Mouse (Mus musculus) midbrain, postnatal 0 days (tissue): ENCODE measurements around the gene Nrxn1. TPM values are rescaled to one million over a fixed set of nuclear protein-coding genes. Genes with fewer than 3 reads are reported as not detected.
A peak's percentile ranks its signal among the peaks of the same experiment; 100 is the strongest.

Source experiments
- ATAC-seq: fragments of 200-750 bp; cut with Nextera tagmentation; 2 replicates; pipeline ENCODE4 v1.8.0; 2017; ENCODE audit warnings: moderate number of reproducible peaks, mild to moderate bottlenecking, moderate TSS enrichment, moderate library complexity; ENCODE audit not compliant: low FRiP score
- DNase-seq: peaks from one replicate; pipeline ENCODE4 v3.0.0-alpha.2; 2015; ENCODE audit warnings: low spot score
- H3K27ac ChIP-seq: fragments of 300-500 bp; sonication (generic); 2 replicates; pipeline ENCODE4 v1.5.1; 2014; ENCODE audit warnings: low read depth, mild to moderate bottlenecking, low read length, mixed read lengths
- H3K27me3 ChIP-seq: fragments of 300-500 bp; sonication (generic); 2 replicates; pipeline ENCODE4 v1.6.1; 2014; ENCODE audit warnings: low read length, control low read depth, mixed read lengths; ENCODE audit not compliant: insufficient read depth
- H3K36me3 ChIP-seq: fragments of 300-500 bp; sonication (generic); 2 replicates; pipeline ENCODE4 v1.6.1; 2014; ENCODE audit warnings: low read length, control low read depth, mixed read lengths; ENCODE audit not compliant: insufficient read depth
- H3K4me1 ChIP-seq: fragments of 300-500 bp; sonication (generic); 2 replicates; pipeline ENCODE4 v1.6.1; 2014; ENCODE audit warnings: mild to moderate bottlenecking, control low read depth, antibody characterized with exemption, low read length, mixed read lengths; ENCODE audit not compliant: insufficient read depth
- H3K4me2 ChIP-seq: fragments of 300-500 bp; sonication (generic); 2 replicates; pipeline ENCODE4 v1.6.1; 2014; ENCODE audit warnings: low read depth, mild to moderate bottlenecking, low read length, mixed read lengths; ENCODE audit not compliant: poor library complexity, severe bottlenecking
- H3K4me3 ChIP-seq: fragments of 300-500 bp; sonication (generic); 2 replicates; pipeline ENCODE4 v1.5.1; 2014; ENCODE audit warnings: low read depth, mild to moderate bottlenecking, low read length, moderate library complexity
- H3K9ac ChIP-seq: fragments of 300-500 bp; sonication (generic); replicated peaks from 2 replicates; pipeline ENCODE4 v1.6.1; 2014; ENCODE audit warnings: mild to moderate bottlenecking, low read length, moderate library complexity, mixed read lengths; ENCODE audit not compliant: poor library complexity, severe bottlenecking
- H3K9me3 ChIP-seq: fragments of 300-500 bp; sonication (generic); 2 replicates; pipeline ENCODE4 v1.6.1; 2016; ENCODE audit warnings: low read length, control low read depth
- CTCF ChIP-seq: IDR thresholded peaks from 2 replicates; pipeline ENCODE4 v1.5.1; 2016; ENCODE audit warnings: antibody characterized with exemption, mild to moderate bottlenecking
- WGBS: fragments of 180-500 bp; shearing (Covaris S2); extraction: QIAGEN DNeasy Blood & Tissue Kit; methylation state at CpG from one replicate; pipeline ENCODE4 v1.1.7; 2014; 5-methylcytosine and 5-hydroxymethylcytosine counted together
- polyA plus RNA-seq: library from polyadenylated mRNA; unstranded; fragments of >200 nt; fragmentation: Nextera tagmentation; extraction: Ambion mirVana; gene quantifications from 2 replicates; pipeline ENCODE4 v1.2.1, GENCODE M21; 2015
- total RNA-seq: library from RNA; depleted of rRNA; stranded (reverse); fragments of >200 nt; gene quantifications from 2 replicates; pipeline ENCODE4 v1.2.3, GENCODE M21; 2014

Gene Nrxn1
- total and polyA plus RNA-seq, 2 experiments from 2014 or later: 240 to 472 TPM

- H3K4me2 ChIP-seq: no peak overlapping the region
- H3K27ac ChIP-seq: no peak overlapping the region
- ATAC-seq (peak; percentile 66; the same call in 1 of the 2 replicates), DNase-seq (peak; percentile 81)
- no peak overlapping the region for H3K9ac ChIP-seq
- WGBS: 48% methylated on average over 6 of the region's 6 CpGs
- no peak overlapping the region for H3K4me3 ChIP-seq
- H3K4me1 ChIP-seq: no peaks in the 10 kb centered on the region
- H3K9me3 ChIP-seq: no peaks in the 10 kb centered on the region
- H3K36me3 ChIP-seq: no peaks in the 10 kb centered on the region
- peak; percentile 94 for TF ChIP-seq CTCF
- H3K27me3 ChIP-seq: no peaks in the 10 kb centered on the region
Measured at GRCm38 (mm10) chr17:90501023-90501675, 591.7 kb downstream of the Nrxn1 start.

- ATAC-seq: no peak
- H3K27ac ChIP-seq: no peak overlapping the region
Measured at GRCm38 (mm10) chr17:90479531-90480250, 613.2 kb downstream of the Nrxn1 start.

GRCm38 (mm10) chr17:90456748-90457147 lies 636.1 kb downstream of the Nrxn1 start:
- Histone ChIP-seq H3K4me3 (peak overlapping the region; percentile 74; the same call in 1 of the 2 replicates), H3K36me3 (no peaks in the 10 kb centered on the region), H3K9ac (no peak overlapping the region), H3K4me1 (peaks cover 6% of the 10 kb centered on the region; the same call in 1 of the 2 replicates), H3K27me3 (no peaks in the 10 kb centered on the region), H3K9me3 (no peaks in the 10 kb centered on the region), H3K27ac (no peak overlapping the region), H3K4me2 (peak overlapping the region; percentile 71)
- no peak for DNase-seq
- TF ChIP-seq CTCF: peak; percentile 48
- WGBS: 35% methylated on average over 5 of the region's 5 CpGs
- no peak for ATAC-seq

More at GRCm38 (mm10) chr17:90479531-90480250, 613.2 kb downstream of the Nrxn1 start:
- H3K4me1 ChIP-seq: no peaks in the 10 kb centered on the region
- TF ChIP-seq CTCF: no peak
- H3K4me2 ChIP-seq: no peak overlapping the region
- no peaks in the 10 kb centered on the region for H3K36me3 ChIP-seq
- no peak for DNase-seq
- no peak overlapping the region for H3K9ac ChIP-seq
- H3K9me3 ChIP-seq: no peaks in the 10 kb centered on the region
- H3K4me3 ChIP-seq: no peak overlapping the region
- no peaks in the 10 kb centered on the region for H3K27me3 ChIP-seq

- no peak for TF ChIP-seq CTCF
- Histone ChIP-seq H3K4me2 (peak overlapping the region; percentile 71), H3K9me3 (no peaks in the 10 kb centered on the region), H3K4me3 (peak overlapping the region; percentile 74), H3K27ac (peak overlapping the region; percentile 86), H3K9ac (peak overlapping the region; percentile 81), H3K27me3 (no peaks in the 10 kb centered on the region), H3K36me3 (no peaks in the 10 kb centered on the region), H3K4me1 (peaks cover 6% of the 10 kb centered on the region; the same call in 1 of the 2 replicates)
- 0% methylated on average over 13 of the region's 13 CpGs for WGBS
- DNase-seq (peak; percentile 85), ATAC-seq (peak; percentile 65)
Measured at GRCm38 (mm10) chr17:90455904-90456303, 637.0 kb downstream of the Nrxn1 start.

- Histone ChIP-seq H3K36me3 (no peaks in the 10 kb centered on the region), H3K4me2 (peak overlapping the region; percentile 71), H3K9ac (peak overlapping the region; percentile 81), H3K9me3 (no peaks in the 10 kb centered on the region), H3K4me3 (peak overlapping the region; percentile 74), H3K27me3 (no peaks in the 10 kb centered on the region), H3K4me1 (peaks cover 6% of the 10 kb centered on the region; the same call in 1 of the 2 replicates), H3K27ac (peak overlapping the region; percentile 86)
- WGBS: 0% methylated on average over 23 of the region's 23 CpGs
- DNase-seq (peak; percentile 53), ATAC-seq (peak; percentile 68)
- no peak for TF ChIP-seq CTCF
Measured at GRCm38 (mm10) chr17:90455409-90455775, 637.5 kb downstream of the Nrxn1 start.
